Mouse (Mus musculus) MEL (cell line): ENCODE data around the gene Rbms3.

Source experiments
- CHD2 ChIP-seq: IDR thresholded peaks from 2 replicates; pipeline ENCODE4 v1.6.1; 2011; ENCODE audit warnings: low read length, improper control_type of control experiment
- CTCF ChIP-seq, 3 experiments: IDR thresholded peaks in 2 of 3; conservative IDR thresholded peaks in 1 of 3; 2 replicates each; pipeline ENCODE4 v1.5.1; 2011 to 2012; ENCODE audit warnings: low read length in 3 of 3, low read depth in 2 of 3, mild to moderate bottlenecking in 2 of 3, improper control_type of control experiment in 1 of 3, inconsistent platforms in 1 of 3, mixed read lengths in 1 of 3, moderate library complexity in 1 of 3; ENCODE audit not compliant: control insufficient read depth in 1 of 3, insufficient read depth in 1 of 3, poor library complexity in 1 of 3, severe bottlenecking in 1 of 3
- E2F4 ChIP-seq: IDR thresholded peaks from 2 replicates; pipeline ENCODE4 v1.6.1; 2011; ENCODE audit warnings: low read depth, low read length, improper control_type of control experiment, borderline replicate concordance
- HCFC1 ChIP-seq: IDR thresholded peaks from 2 replicates; pipeline ENCODE4 v1.6.1; 2012; ENCODE audit warnings: low read depth, mild to moderate bottlenecking, inconsistent platforms, low read length, improper control_type of control experiment, moderate library complexity
- JUND ChIP-seq: IDR thresholded peaks from 2 replicates; pipeline ENCODE4 v1.6.1; 2011; ENCODE audit warnings: low read depth, mild to moderate bottlenecking, improper control_type of control experiment, low read length
- KAT2A ChIP-seq: conservative IDR thresholded peaks from 2 replicates; pipeline ENCODE4 v1.6.1; 2012; ENCODE audit warnings: low read depth, low read length, improper control_type of control experiment, inconsistent platforms
- MAZ ChIP-seq: IDR thresholded peaks from 2 replicates; pipeline ENCODE4 v1.6.1; 2012; ENCODE audit warnings: low read depth, mild to moderate bottlenecking, inconsistent platforms, low read length, improper control_type of control experiment
- MYC ChIP-seq: IDR thresholded peaks from 2 replicates; pipeline ENCODE4 v1.6.1; 2011; ENCODE audit warnings: low read depth, mild to moderate bottlenecking, low read length, improper control_type of control experiment, moderate library complexity
- NELFE ChIP-seq: IDR thresholded peaks from 2 replicates; pipeline ENCODE4 v1.6.1; 2011; ENCODE audit warnings: low read depth, low read length, improper control_type of control experiment
- RAD21 ChIP-seq: IDR thresholded peaks from 2 replicates; pipeline ENCODE4 v1.6.1; 2011; ENCODE audit warnings: mild to moderate bottlenecking, low read depth, low read length, improper control_type of control experiment
- USF1 ChIP-seq: IDR thresholded peaks from 2 replicates; pipeline ENCODE4 v1.6.1; 2014; ENCODE audit warnings: low read depth, mild to moderate bottlenecking, inconsistent platforms, low read length, improper control_type of control experiment, moderate library complexity
- ZNF384 ChIP-seq: IDR thresholded peaks from 2 replicates; pipeline ENCODE4 v1.6.1; 2012; ENCODE audit warnings: low read depth, mild to moderate bottlenecking, inconsistent platforms, low read length, improper control_type of control experiment

GRCm38 (mm10) chr9:116862341-116862740 is 767.4 kb downstream of the Rbms3 start:
- TF ChIP-seq RAD21 = no peak
- TF ChIP-seq NELFE = no peak
- TF ChIP-seq ZNF384 = no peak
- TF ChIP-seq USF1 = no peak
- TF ChIP-seq HCFC1 = no peak
- no peak for TF ChIP-seq MYC
- no peak for TF ChIP-seq CTCF (IDR thresholded peaks at IDR 0.05 in 2 of 3, conservative IDR thresholded peaks at IDR 0.05 in 1 of 3; ENCODE audit: control insufficient read depth in 1 of 3, insufficient read depth in 1 of 3, low read depth in 2 of 3, low read length in 3 of 3, poor library complexity in 1 of 3, severe bottlenecking in 1 of 3)
- no peak for TF ChIP-seq E2F4
- TF ChIP-seq MAZ = no peak
- TF ChIP-seq JUND = no peak
- TF ChIP-seq CHD2 = no peak
- no peak for TF ChIP-seq KAT2A
